Mouse (Mus musculus): ENCODE data around the gene Cyp4a32.

GRCm38 (mm10) chr4:115563401-115563800 lies 37.4 kb upstream of the Cyp4a32 start, which contains the start of gene Cyp4a31:
- TF ChIP-seq POLR2A (IDR thresholded peaks at IDR 0.05; ENCODE audit: extremely low read depth, insufficient read depth, low read length) (no peak), CTCF (IDR thresholded peaks at IDR 0.05; ENCODE audit: extremely low read depth, insufficient read depth, low read length) (no peak)
